Mouse (Mus musculus): ENCODE measurements at regions not wholly inside any gene's neighbourhood (a gene's known extent, or its start where the extent isn't known, plus 50 kb on each side); places are given as distances from the start of the nearest gene placed in this dataset.

GRCm38 (mm10) chr17:88173354-88174032, 108.4 kb upstream of the Fbxo11 start:
- TF ChIP-seq SRF (IDR thresholded peaks at IDR 0.05; ENCODE audit: control insufficient read depth, insufficient read length, low read depth), result no peak
- TF ChIP-seq POLR2AphosphoS2 (IDR thresholded peaks at IDR 0.05; ENCODE audit: insufficient read length, low read depth), result no peak
- TF ChIP-seq POLR2A (IDR thresholded peaks at IDR 0.05; ENCODE audit: insufficient read length, low read depth), result no peak
- no peak for TF ChIP-seq CEBPB (IDR thresholded peaks at IDR 0.05; ENCODE audit: insufficient read depth, poor library complexity, severe bottlenecking)
- no peak for TF ChIP-seq REST (IDR thresholded peaks at IDR 0.05; ENCODE audit: insufficient read depth, insufficient read length)
- TF ChIP-seq MAX (IDR thresholded peaks at IDR 0.05; ENCODE audit: low read depth), result no peak
- TF ChIP-seq MYOG (IDR thresholded peaks at IDR 0.05; ENCODE audit: control insufficient read depth in 1 of 3, insufficient read depth in 1 of 3, insufficient read length in 2 of 3, low read depth in 2 of 3), result no peak
- TF ChIP-seq TCF12 (IDR thresholded peaks at IDR 0.05; ENCODE audit: insufficient read depth, poor library complexity, severe bottlenecking), result no peak
- TF ChIP-seq E2F4 (IDR thresholded peaks at IDR 0.05; ENCODE audit: insufficient read depth), result no peak
- TF ChIP-seq MYOD1 (IDR thresholded peaks at IDR 0.05; ENCODE audit: control insufficient read depth in 1 of 3, insufficient read length in 2 of 3, low read depth in 2 of 3), result no peak
- no peak for TF ChIP-seq USF1 (IDR thresholded peaks at IDR 0.05; ENCODE audit: low read depth)
- TF ChIP-seq TCF3 (IDR thresholded peaks at IDR 0.05; ENCODE audit: insufficient read length, low read depth), result no peak
- no peaks in the 10 kb centered on the region for H3K79me2 ChIP-seq (ENCODE audit: control insufficient read depth, insufficient read depth)
- no peak overlapping the region for H3ac ChIP-seq (ENCODE audit: control insufficient read depth, insufficient read length)
- no peaks in the 10 kb centered on the region for H3K27me3 ChIP-seq (ENCODE audit: control insufficient read depth, insufficient read depth, insufficient read length)
- no peaks in the 10 kb centered on the region for H3K36me3 ChIP-seq (ENCODE audit: control insufficient read depth, insufficient read depth)
- no peak overlapping the region for H3K4me3 ChIP-seq
- H3K4me2 ChIP-seq (ENCODE audit: low read depth), result no peak overlapping the region

GRCm38 (mm10) chr17:88174242-88174679, 109.2 kb upstream of the Fbxo11 start:
- Histone ChIP-seq H3K4me3 (no peak overlapping the region), H3K27me3 (ENCODE audit: control insufficient read depth, insufficient read depth, insufficient read length) (no peaks in the 10 kb centered on the region), H3ac (ENCODE audit: control insufficient read depth, insufficient read length) (no peak overlapping the region), H3K79me2 (ENCODE audit: control insufficient read depth, insufficient read depth) (no peaks in the 10 kb centered on the region), H3K4me2 (ENCODE audit: low read depth) (no peak overlapping the region), H3K36me3 (ENCODE audit: control insufficient read depth, insufficient read depth) (no peaks in the 10 kb centered on the region)
- TF ChIP-seq REST (IDR thresholded peaks at IDR 0.05; ENCODE audit: insufficient read depth, insufficient read length), result no peak

DNA sequence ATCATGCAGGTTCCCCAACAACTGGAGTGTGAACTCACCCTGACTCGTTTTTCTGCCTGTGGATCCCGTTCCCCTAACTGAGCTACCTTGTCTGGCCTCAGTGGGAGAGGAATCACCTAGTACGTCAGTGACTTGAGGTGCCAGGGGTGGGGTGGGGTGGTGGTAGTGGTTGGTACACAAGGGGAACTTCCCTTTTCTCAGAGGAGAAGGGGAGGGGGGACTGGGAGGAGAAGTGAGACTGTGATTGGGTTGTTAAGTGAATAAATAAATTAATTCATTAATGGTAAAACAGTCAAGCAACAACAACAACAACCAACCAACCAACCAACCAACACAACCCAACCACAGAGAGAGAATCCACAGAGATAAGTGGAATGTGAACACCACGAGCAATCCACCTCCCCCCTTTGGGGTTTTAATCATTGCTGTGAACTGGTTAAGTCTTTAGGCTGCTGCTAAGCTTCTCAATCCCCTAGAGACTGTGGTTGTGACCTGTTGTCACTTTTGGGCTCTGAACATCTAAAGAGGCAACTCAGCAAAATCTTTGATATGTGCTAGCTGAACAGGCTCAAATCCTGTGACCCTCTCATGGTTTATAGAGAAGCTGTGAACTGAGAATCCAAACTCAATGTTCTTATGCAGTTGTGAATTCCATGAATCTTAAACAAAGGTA, 111.0 kb upstream of the Fbxo11 start:
- Histone ChIP-seq H3K27me3 (ENCODE audit: control insufficient read depth, insufficient read depth, insufficient read length) (no peaks in the 10 kb centered on the region), H3K79me2 (ENCODE audit: control insufficient read depth, insufficient read depth) (no peaks in the 10 kb centered on the region), H3K4me3 (no peak overlapping the region), H3ac (ENCODE audit: control insufficient read depth, insufficient read length) (no peak overlapping the region), H3K4me2 (ENCODE audit: low read depth) (no peak overlapping the region), H3K36me3 (ENCODE audit: control insufficient read depth, insufficient read depth) (no peaks in the 10 kb centered on the region)
- TF ChIP-seq CEBPB (IDR thresholded peaks at IDR 0.05; ENCODE audit: insufficient read depth, poor library complexity, severe bottlenecking) (no peak), MAX (IDR thresholded peaks at IDR 0.05; ENCODE audit: low read depth) (no peak), TCF12 (IDR thresholded peaks at IDR 0.05; ENCODE audit: insufficient read depth, poor library complexity, severe bottlenecking) (no peak), POLR2A (IDR thresholded peaks at IDR 0.05; ENCODE audit: insufficient read length, low read depth) (no peak), MYOG (IDR thresholded peaks at IDR 0.05; ENCODE audit: control insufficient read depth in 1 of 3, insufficient read depth in 1 of 3, insufficient read length in 2 of 3, low read depth in 2 of 3) (no peak), MYOD1 (IDR thresholded peaks at IDR 0.05; ENCODE audit: control insufficient read depth in 1 of 3, insufficient read length in 2 of 3, low read depth in 2 of 3) (no peak), POLR2AphosphoS2 (IDR thresholded peaks at IDR 0.05; ENCODE audit: insufficient read length, low read depth) (no peak), E2F4 (IDR thresholded peaks at IDR 0.05; ENCODE audit: insufficient read depth) (no peak), SRF (IDR thresholded peaks at IDR 0.05; ENCODE audit: control insufficient read depth, insufficient read length, low read depth) (no peak), USF1 (IDR thresholded peaks at IDR 0.05; ENCODE audit: low read depth) (no peak), TCF3 (IDR thresholded peaks at IDR 0.05; ENCODE audit: insufficient read length, low read depth) (no peak), REST (IDR thresholded peaks at IDR 0.05; ENCODE audit: insufficient read depth, insufficient read length) (no peak)

- Histone ChIP-seq H3K4me2 (ENCODE audit: low read depth) (no peak overlapping the region), H3K4me3 (no peak overlapping the region), H3K27me3 (ENCODE audit: control insufficient read depth, insufficient read depth, insufficient read length) (no peaks in the 10 kb centered on the region), H3K36me3 (ENCODE audit: control insufficient read depth, insufficient read depth) (no peaks in the 10 kb centered on the region), H3K79me2 (ENCODE audit: control insufficient read depth, insufficient read depth) (no peaks in the 10 kb centered on the region), H3ac (ENCODE audit: control insufficient read depth, insufficient read length) (no peak overlapping the region)
- TF ChIP-seq TCF12 (IDR thresholded peaks at IDR 0.05; ENCODE audit: insufficient read depth, poor library complexity, severe bottlenecking) (no peak), TCF3 (IDR thresholded peaks at IDR 0.05; ENCODE audit: insufficient read length, low read depth) (no peak), MYOD1 (IDR thresholded peaks at IDR 0.05; ENCODE audit: control insufficient read depth in 1 of 3, insufficient read length in 2 of 3, low read depth in 2 of 3) (no peak)
These were observed 125.6 kb upstream of the Fbxo11 start for GRCm38 (mm10) chr17:88190735-88191134.

DNA sequence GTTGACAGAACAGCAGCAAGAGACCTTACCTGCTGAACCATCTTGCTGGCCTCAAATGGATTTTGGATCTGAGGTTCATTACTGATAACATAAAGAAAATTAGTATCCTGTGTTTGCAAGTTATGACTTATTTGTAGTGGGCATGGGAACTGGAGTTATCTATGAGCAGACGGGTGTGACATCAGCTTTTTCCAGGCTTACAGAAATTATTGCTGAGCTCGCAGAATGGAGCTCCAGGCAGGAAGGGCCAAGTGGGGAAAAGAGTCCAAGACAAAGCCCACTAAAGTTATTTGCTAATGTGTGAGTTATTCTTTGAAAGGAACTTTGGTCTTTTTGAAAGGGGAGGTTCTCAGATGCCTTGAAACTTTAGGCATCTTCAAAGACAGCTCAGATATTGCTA, 126.4 kb upstream of the Fbxo11 start:
- Histone ChIP-seq H3K27me3 (ENCODE audit: control insufficient read depth, insufficient read depth, insufficient read length) (no peaks in the 10 kb centered on the region), H3K4me3 (no peak overlapping the region), H3K79me2 (ENCODE audit: control insufficient read depth, insufficient read depth) (no peaks in the 10 kb centered on the region), H3K36me3 (ENCODE audit: control insufficient read depth, insufficient read depth) (no peaks in the 10 kb centered on the region), H3ac (ENCODE audit: control insufficient read depth, insufficient read length) (no peak overlapping the region), H3K4me2 (ENCODE audit: low read depth) (no peak overlapping the region)
- TF ChIP-seq MYOG (IDR thresholded peaks at IDR 0.05; ENCODE audit: control insufficient read depth in 1 of 3, insufficient read depth in 1 of 3, insufficient read length in 2 of 3, low read depth in 2 of 3), result no peak
- no peak for TF ChIP-seq TCF12 (IDR thresholded peaks at IDR 0.05; ENCODE audit: insufficient read depth, poor library complexity, severe bottlenecking)

Measured in myocyte (in vitro differentiated cells).